Comparison of ENCODE assay signal across 26 mouse cellular contexts in genomic region chr2:49354066-49354465, GRCm38 (mm10).
DNase-seq lines count a peak whose midpoint lies in the region; ATAC-seq and TF ChIP-seq lines count a peak whose summit lies in the region.
"Had no signal": no experiment of that assay in that cellular context is flagged by ENCODE, and none has a peak within 500 bp of the region (broad histone marks: within the 10 kb centered on the region; RNA-seq: fewer than 3 reads in every experiment).

No protein-coding gene starts in this region.

- H3K4me1 ChIP-seq in MEL (ENCODE audit: control insufficient read depth in 1 of 2, insufficient read depth in 2 of 2, low read length in 2 of 2), result peaks cover 21 to 38% of the 10 kb centered on the region in 2 experiments

- ATAC-seq in activated CD4-positive, CD25-positive, alpha-beta regulatory T cell, adult 4 months, result no peak
- ATAC-seq: CD4-positive, CD25-positive, alpha-beta regulatory T cell, adult 4 months; Patski had no signal

- H3K9me3 ChIP-seq in MEL (replicated peaks; ENCODE audit: insufficient read depth, low read length), result no peaks in the 10 kb centered on the region
- H3K9me3 ChIP-seq: G1E had no signal

- TF ChIP-seq CTCF in MEL (IDR thresholded peaks at IDR 0.05 in 2 of 3, conservative IDR thresholded peaks at IDR 0.05 in 1 of 3; ENCODE audit: control insufficient read depth in 1 of 3, insufficient read depth in 1 of 3, low read depth in 2 of 3, low read length in 3 of 3, poor library complexity in 1 of 3, severe bottlenecking in 1 of 3), result no peak

- no peaks in the 10 kb centered on the region for H3K79me2 ChIP-seq in MEL (ENCODE audit: control insufficient read depth, insufficient read depth, low read length, poor library complexity)

- no peak for TF ChIP-seq RAD21 in MEL (IDR thresholded peaks at IDR 0.05; ENCODE audit: low read depth, low read length)

- TF ChIP-seq EP300 in MEL (IDR thresholded peaks at IDR 0.05; ENCODE audit: low read depth in 1 of 2, low read length in 2 of 2), result peak; percentile 77 to 82

- H3K27ac ChIP-seq in MEL (ENCODE audit: control insufficient read depth, low read depth, low read length), result no peak overlapping the region

- peaks cover 0 to 29% of the 10 kb centered on the region in 2 experiments; a peak in 2 of 4 replicates for H3K36me3 ChIP-seq in MEL (ENCODE audit: control insufficient read depth in 1 of 2, insufficient read depth in 2 of 2, low read length in 2 of 2)
- H3K36me3 ChIP-seq: G1E had no signal

- no peak overlapping the region for H3K9ac ChIP-seq in MEL (ENCODE audit: control insufficient read depth, low read depth, low read length, poor library complexity, severe bottlenecking)

- H3K27me3 ChIP-seq in MEL (ENCODE audit: control insufficient read depth in 1 of 2, insufficient read depth in 2 of 2, low read length in 2 of 2), result no peaks in the 10 kb centered on the region
- H3K27me3 ChIP-seq: CH12.LX, Patski had no signal

- H3K4me3 ChIP-seq in MEL (ENCODE audit: control insufficient read depth in 1 of 2, insufficient read depth in 1 of 2, low read depth in 2 of 2, low read length in 2 of 2), result no peak overlapping the region

- peak; percentile 9 for DNase-seq in heart, adult 11 months
- no peak for DNase-seq in heart, postnatal 4 days
- DNase-seq in 416B (ENCODE audit: low read depth) (peak; percentile 17), MEL (ENCODE audit: low read depth, low spot score) (peak; percentile 58), MEL-GATA-1-ER (ENCODE audit: extremely low read depth, low read depth) (peak; percentile 29)
- no peak for DNase-seq in embryo, embryonic 10 days (ENCODE audit: low spot score)
- DNase-seq in adrenal gland, postnatal 4 days (ENCODE audit: low spot score in 2 of 2), result no peak
- DNase-seq: adrenal gland, adult 2 months; adrenal gland, adult 8-10 months; adrenal gland, postnatal 10 days; adrenal gland, postnatal 14 days; adrenal gland, postnatal 25 days; adrenal gland, postnatal 36 days; B cell, adult 2 months; cerebellum, adult 11 months; cerebellum, adult 11-12 months; cerebellum, adult 18-20 months; cerebellum, adult 2 months; cerebellum, adult 8-10 months; cerebellum, adult 9-10 months; cerebellum, adult 9-11 months had no signal

- TF ChIP-seq POLR2A in MEL (IDR thresholded peaks at IDR 0.05; ENCODE audit: control insufficient read depth in 1 of 2, insufficient read depth in 1 of 2, low read depth in 1 of 2, low read length in 2 of 2, poor library complexity in 1 of 2), result no peak

TF ChIP-seq in MEL, 35 proteins besides CTCF, POLR2A, EP300 and RAD21:
- TF ChIP-seq ZMIZ1 (IDR thresholded peaks at IDR 0.05; ENCODE audit: low read depth, low read length) (no peak), KAT2A (conservative IDR thresholded peaks at IDR 0.05; ENCODE audit: low read depth, low read length) (no peak), ELF1 (IDR thresholded peaks at IDR 0.05; ENCODE audit: low read depth, low read length) (no peak), ZKSCAN1 (IDR thresholded peaks at IDR 0.05; ENCODE audit: low read depth, low read length) (no peak), HCFC1 (IDR thresholded peaks at IDR 0.05; ENCODE audit: low read depth, low read length) (no peak), UBTF (IDR thresholded peaks at IDR 0.05; ENCODE audit: borderline replicate concordance, insufficient read depth, low read depth, low read length) (no peak), RCOR1 (IDR thresholded peaks at IDR 0.05; ENCODE audit: low read depth, low read length) (peak; percentile 45; the same call in 1 of the 2 replicates), CHD2 (IDR thresholded peaks at IDR 0.05; ENCODE audit: low read length) (no peak), GABPA (IDR thresholded peaks at IDR 0.05; ENCODE audit: low read depth, low read length) (no peak), USF2 (IDR thresholded peaks at IDR 0.05; ENCODE audit: borderline replicate concordance in 1 of 2, insufficient read depth in 1 of 2, low read depth in 1 of 2, low read length in 2 of 2) (no peak), SIN3A (IDR thresholded peaks at IDR 0.05; ENCODE audit: low read length) (no peak), CHD1 (IDR thresholded peaks at IDR 0.05; ENCODE audit: low read depth, low read length) (no peak), POLR2AphosphoS5 (IDR thresholded peaks at IDR 0.05; ENCODE audit: borderline replicate concordance, low read depth, low read length) (no peak), MXI1 (IDR thresholded peaks at IDR 0.05; ENCODE audit: low read depth, low read length) (no peak), MYC (IDR thresholded peaks at IDR 0.05; ENCODE audit: low read depth, low read length) (no peak), NRF1 (IDR thresholded peaks at IDR 0.05; ENCODE audit: insufficient read depth, low read depth, low read length, poor library complexity, severe bottlenecking) (no peak), MYB (IDR thresholded peaks at IDR 0.05; ENCODE audit: low read depth, low read length) (0 out of 2 replicates have a peak, but pooled peaks have one; percentile 30), MAX (IDR thresholded peaks at IDR 0.05; ENCODE audit: low read length) (no peak), TAL1 (IDR thresholded peaks at IDR 0.05; ENCODE audit: low read length) (no peak), MAFK (IDR thresholded peaks at IDR 0.05; ENCODE audit: borderline replicate concordance, low read depth, low read length) (no peak), GATA1 (IDR thresholded peaks at IDR 0.05; ENCODE audit: low read depth, low read length) (peak; percentile 86), MAZ (IDR thresholded peaks at IDR 0.05; ENCODE audit: low read depth, low read length) (no peak), E2F4 (IDR thresholded peaks at IDR 0.05; ENCODE audit: borderline replicate concordance, low read depth, low read length) (no peak), ZC3H11A (IDR thresholded peaks at IDR 0.05; ENCODE audit: low read depth, low read length) (no peak), ETS1 (IDR thresholded peaks at IDR 0.05; ENCODE audit: low read depth, low read length) (peak; percentile 44), MEF2A (IDR thresholded peaks at IDR 0.05; ENCODE audit: extremely low read depth, insufficient replicate concordance, low read depth, low read length, poor library complexity, severe bottlenecking) (no peak), TCF12 (IDR thresholded peaks at IDR 0.05; ENCODE audit: low read depth, low read length) (peak; percentile 67)

Comparison
In these comparisons a context has a peak if more than half of its experiments do, and no peak if none do; other contexts are left out.
1. DNase-seq: peak in heart, adult 11 months (single experiment), 416B (single experiment), MEL (single experiment) and MEL-GATA-1-ER (single experiment); none in heart, postnatal 4 days (single experiment), embryo, embryonic 10 days (single experiment) and adrenal gland, postnatal 4 days (0 of 2).